In genomic region chr2:37704141-37704760, GRCm38 (mm10) we compare ENCODE assay signal across 8 mouse cellular contexts. TPM values are rescaled to one million over a fixed set of nuclear protein-coding genes. Genes with fewer than 3 reads are reported as not detected.
DNase-seq lines count a peak whose midpoint lies in the region; ATAC-seq and TF ChIP-seq lines count a peak whose summit lies in the region.

No protein-coding gene starts in this region.

- 18% methylated on average over 4 of the region's 4 CpGs for WGBS in neural tube, embryonic 11.5 days
- WGBS in hindbrain, embryonic 15.5 days = 11% methylated on average over 4 of the region's 4 CpGs
- 17% methylated on average over 4 of the region's 4 CpGs for WGBS in liver, postnatal 0 days (ENCODE audit: insufficient replicate concordance)

- DNase-seq in neural tube, embryonic 11.5 days (ENCODE audit: low spot score) = no peak
- DNase-seq in neural tube, embryonic 10.5 days (ENCODE audit: extremely low spot score, low spot score) = no peak
- DNase-seq in embryo, embryonic 11 days = peak; percentile 12
- no peak for DNase-seq in liver, postnatal 0 days
- DNase-seq in right cerebral cortex, postnatal 25 days = no peak
- no peak for DNase-seq in right cerebral cortex, adult 18-20 months
- no peak for DNase-seq in thymus, postnatal 36 days

- 0 out of 2 replicates have a peak, but pooled peaks cover 3% of the 10 kb centered on the region for H3K27me3 ChIP-seq in neural tube, embryonic 11.5 days (ENCODE audit: control insufficient read depth, insufficient read depth, low read length)
- no peaks in the 10 kb centered on the region for H3K27me3 ChIP-seq in hindbrain, embryonic 15.5 days
- H3K27me3 ChIP-seq in liver, postnatal 0 days (ENCODE audit: insufficient read depth, low read length) = no peaks in the 10 kb centered on the region

- H3K9ac ChIP-seq in neural tube, embryonic 11.5 days (ENCODE audit: low read length) = peak overlapping the region; percentile 93
- H3K9ac ChIP-seq in hindbrain, embryonic 15.5 days = peak overlapping the region; percentile 98
- H3K9ac ChIP-seq in liver, postnatal 0 days (replicated peaks) = peak overlapping the region; percentile 74

- H3K36me3 ChIP-seq in neural tube, embryonic 11.5 days (ENCODE audit: control insufficient read depth, insufficient read depth, low read length) = no peaks in the 10 kb centered on the region
- H3K36me3 ChIP-seq in hindbrain, embryonic 15.5 days = no peaks in the 10 kb centered on the region
- no peaks in the 10 kb centered on the region for H3K36me3 ChIP-seq in liver, postnatal 0 days (replicated peaks; ENCODE audit: insufficient read depth, low read length)

- no peak overlapping the region for H3K27ac ChIP-seq in neural tube, embryonic 11.5 days (ENCODE audit: low read depth, low read length)
- peak overlapping the region; percentile 98 for H3K27ac ChIP-seq in hindbrain, embryonic 15.5 days (replicated peaks)
- H3K27ac ChIP-seq in liver, postnatal 0 days (ENCODE audit: low read depth) = peak overlapping the region; percentile 87

- H3K4me2 ChIP-seq in neural tube, embryonic 11.5 days (ENCODE audit: low read depth) = peak overlapping the region; percentile 54
- H3K4me2 ChIP-seq in hindbrain, embryonic 15.5 days = peak overlapping the region; percentile 59
- H3K4me2 ChIP-seq in liver, postnatal 0 days (ENCODE audit: low read depth, low read length) = peak overlapping the region; percentile 97

- TF ChIP-seq EP300 in liver, postnatal 0 days (IDR thresholded peaks at IDR 0.05; ENCODE audit: low read depth) = no peak

- no peak for ATAC-seq in neural tube, embryonic 11.5 days (ENCODE audit: insufficient read depth, low FRiP score, low TSS enrichment)
- ATAC-seq in hindbrain, embryonic 15.5 days (ENCODE audit: low FRiP score, low read depth) = peak; percentile 23; the same call in 1 of the 2 replicates
- ATAC-seq in liver, postnatal 0 days = no peak

- H3K9me3 ChIP-seq in neural tube, embryonic 11.5 days (ENCODE audit: control insufficient read depth, low read length) = no peaks in the 10 kb centered on the region
- no peaks in the 10 kb centered on the region for H3K9me3 ChIP-seq in hindbrain, embryonic 15.5 days
- no peaks in the 10 kb centered on the region for H3K9me3 ChIP-seq in liver, postnatal 0 days (ENCODE audit: low read length)

- H3K4me1 ChIP-seq in neural tube, embryonic 11.5 days (ENCODE audit: control insufficient read depth, insufficient read depth, low read length) = peaks cover 8% of the 10 kb centered on the region
- peaks cover 29% of the 10 kb centered on the region for H3K4me1 ChIP-seq in hindbrain, embryonic 15.5 days (replicated peaks)
- peaks cover 13% of the 10 kb centered on the region for H3K4me1 ChIP-seq in liver, postnatal 0 days (ENCODE audit: insufficient read depth)

- peak overlapping the region; percentile 95 for H3K4me3 ChIP-seq in neural tube, embryonic 11.5 days (ENCODE audit: low read depth, low read length)
- H3K4me3 ChIP-seq in hindbrain, embryonic 15.5 days = peak overlapping the region; percentile 99
- H3K4me3 ChIP-seq in liver, postnatal 0 days (ENCODE audit: low read depth, low read length) = peak overlapping the region; percentile 92

- TF ChIP-seq CTCF in liver, postnatal 0 days (IDR thresholded peaks at IDR 0.05; ENCODE audit: low read depth) = no peak

RNA-seq across cellular contexts. Expression of gene Strbp, which starts 0.6 kb away (rescaled TPM):
- polyA plus RNA-seq in neural tube, embryonic 11.5 days (2014; fragmentation: Nextera tagmentation; extraction: Ambion mirVana) = 85.6 and 87.9 TPM in 2 replicates
- 102 and 107 TPM in 2 replicates for polyA plus RNA-seq in hindbrain, embryonic 15.5 days (2015; fragmentation: Nextera tagmentation; extraction: Ambion mirVana)
- 14.6 and 15.7 TPM in 2 replicates for polyA plus RNA-seq in liver, postnatal 0 days (2015; fragmentation: Nextera tagmentation; extraction: Ambion mirVana)
